Mouse (Mus musculus) liver, adult 2 months (tissue): ENCODE data around the gene Ank.

Experiments
- CTCF ChIP-seq: fragments of 200-500 bp; IDR thresholded peaks from 2 replicates; pipeline ENCODE4 v1.5.1; 2011; ENCODE audit warnings: low read depth, low read length, control low read depth
- POLR2A ChIP-seq: fragments of 200-500 bp; IDR thresholded peaks from 2 replicates; pipeline ENCODE4 v1.6.1; 2011; ENCODE audit warnings: low read length, control low read depth; ENCODE audit not compliant: insufficient read depth; ENCODE audit errors: extremely low read depth

DNA sequence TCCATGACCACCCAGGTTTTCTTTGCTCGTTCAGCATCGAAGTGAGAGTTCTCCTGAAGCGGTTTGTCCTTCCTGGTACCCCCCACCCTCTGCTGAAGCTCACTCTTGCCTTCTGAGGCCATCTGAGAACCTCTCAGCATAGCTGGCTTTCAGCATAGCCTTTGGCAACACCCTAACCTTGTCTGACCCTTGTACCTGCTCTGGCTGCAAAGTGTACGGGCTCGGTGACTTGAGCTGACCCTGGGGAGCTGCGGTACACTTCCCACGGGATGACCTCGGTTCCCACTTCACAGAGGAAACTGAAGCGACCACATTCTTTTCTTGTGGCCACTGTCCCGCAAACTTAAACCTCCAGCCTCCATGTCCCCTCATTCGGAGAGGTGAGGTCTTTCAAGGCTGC is 93.8 kb downstream of the Ank start:
- TF ChIP-seq POLR2A (no peak), CTCF (no peak)
